Mouse (Mus musculus): ENCODE measurements at regions not wholly inside any gene's neighbourhood (a gene's known extent, or its start where the extent isn't known, plus 50 kb on each side); places are given as distances from the start of the nearest gene placed in this dataset.
A peak's percentile ranks its signal among the peaks of the same experiment; 100 is the strongest.

DNA sequence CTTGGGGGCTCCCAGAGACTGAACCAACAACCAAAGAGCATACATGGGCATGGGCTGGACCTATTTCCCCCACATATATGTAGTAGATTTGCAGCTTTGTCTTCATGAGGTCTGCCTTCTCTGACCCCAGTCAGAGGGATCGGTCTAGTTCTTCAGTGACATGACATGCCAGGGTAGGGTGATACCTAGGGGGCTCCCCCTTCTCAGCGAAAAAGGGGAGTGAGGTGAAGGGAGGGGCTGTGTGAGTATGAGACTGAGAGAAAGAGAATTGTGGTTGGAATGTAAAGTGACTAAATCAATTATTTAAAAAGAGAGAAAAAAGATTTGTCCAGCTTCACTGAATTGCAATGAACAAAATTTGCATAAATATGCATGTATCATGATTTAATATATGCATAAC is 530.0 kb upstream of the Fam98a start:
- H3K4me2 ChIP-seq (ENCODE audit: low read length): no peak overlapping the region
- no peaks in the 10 kb centered on the region for H3K36me3 ChIP-seq (ENCODE audit: control insufficient read depth, insufficient read depth, low read length)
- DNase-seq (ENCODE audit: low spot score) (no peak), ATAC-seq (replicated peaks; ENCODE audit: low FRiP score, low TSS enrichment, low read depth) (no peak)
- H3K9me3 ChIP-seq (ENCODE audit: control insufficient read depth, low read length): no peaks in the 10 kb centered on the region
- 99% methylated on average over 2 of the region's 2 CpGs for whole genome bisulfite sequencing
- no peak overlapping the region for H3K9ac ChIP-seq (ENCODE audit: low read length)
- no peaks in the 10 kb centered on the region for H3K27me3 ChIP-seq (replicated peaks; ENCODE audit: control insufficient read depth, insufficient read depth, low read length)
- no peak overlapping the region for H3K27ac ChIP-seq (ENCODE audit: low read depth)
- no peak overlapping the region for H3K4me3 ChIP-seq (ENCODE audit: low read depth, low read length)
- H3K4me1 ChIP-seq (replicated peaks; ENCODE audit: control insufficient read depth, insufficient read depth, low read length): no peaks in the 10 kb centered on the region

- Histone ChIP-seq H3K27ac (ENCODE audit: low read depth) (no peak overlapping the region), H3K9ac (ENCODE audit: low read length) (no peak overlapping the region), H3K27me3 (replicated peaks; ENCODE audit: control insufficient read depth, insufficient read depth, low read length) (no peaks in the 10 kb centered on the region), H3K4me1 (replicated peaks; ENCODE audit: control insufficient read depth, insufficient read depth, low read length) (no peaks in the 10 kb centered on the region), H3K9me3 (ENCODE audit: control insufficient read depth, low read length) (no peaks in the 10 kb centered on the region), H3K4me3 (ENCODE audit: low read depth, low read length) (no peak overlapping the region), H3K4me2 (ENCODE audit: low read length) (no peak overlapping the region), H3K36me3 (ENCODE audit: control insufficient read depth, insufficient read depth, low read length) (no peaks in the 10 kb centered on the region)
- no peak for DNase-seq (ENCODE audit: low spot score)
- ATAC-seq (replicated peaks; ENCODE audit: low FRiP score, low TSS enrichment, low read depth): no peak
- 91% methylated on average over 1 of the region's 1 CpGs for WGBS
Measured at GRCm38 (mm10) chr17:76046438-76046837, 494.7 kb upstream of the Fam98a start.

DNA sequence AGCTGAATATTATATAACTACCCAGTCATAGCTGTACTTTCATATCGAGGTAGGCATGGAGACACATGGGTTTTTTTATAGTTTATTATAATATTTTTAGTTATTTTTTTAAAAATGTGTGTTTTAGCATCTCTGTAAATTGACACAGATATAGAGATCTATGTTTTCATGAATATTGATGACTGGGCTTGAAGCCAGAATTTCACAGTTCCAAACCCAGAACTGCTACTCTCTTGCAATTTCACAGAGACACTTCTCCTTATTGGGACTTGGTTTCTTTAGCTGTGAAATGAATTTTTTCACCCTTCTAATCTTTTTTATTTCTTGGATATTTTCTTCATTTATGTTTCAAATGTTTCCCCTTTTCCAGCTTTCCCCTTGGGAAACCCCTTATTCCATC is 481.0 kb upstream of the Fam98a start:
- H3K4me2 ChIP-seq (ENCODE audit: low read length): no peak overlapping the region
- H3K4me3 ChIP-seq (ENCODE audit: low read depth, low read length): no peak overlapping the region
- H3K27me3 ChIP-seq (replicated peaks; ENCODE audit: control insufficient read depth, insufficient read depth, low read length): no peaks in the 10 kb centered on the region
- H3K9me3 ChIP-seq (ENCODE audit: control insufficient read depth, low read length): no peaks in the 10 kb centered on the region
- WGBS: 84% methylated on average over 1 of the region's 1 CpGs
- H3K4me1 ChIP-seq (replicated peaks; ENCODE audit: control insufficient read depth, insufficient read depth, low read length): no peaks in the 10 kb centered on the region
- no peak for ATAC-seq (replicated peaks; ENCODE audit: low FRiP score, low TSS enrichment, low read depth)
- no peaks in the 10 kb centered on the region for H3K36me3 ChIP-seq (ENCODE audit: control insufficient read depth, insufficient read depth, low read length)
- H3K9ac ChIP-seq (ENCODE audit: low read length): no peak overlapping the region
- no peak for DNase-seq (ENCODE audit: low spot score)
- H3K27ac ChIP-seq (ENCODE audit: low read depth): no peak overlapping the region

DNA sequence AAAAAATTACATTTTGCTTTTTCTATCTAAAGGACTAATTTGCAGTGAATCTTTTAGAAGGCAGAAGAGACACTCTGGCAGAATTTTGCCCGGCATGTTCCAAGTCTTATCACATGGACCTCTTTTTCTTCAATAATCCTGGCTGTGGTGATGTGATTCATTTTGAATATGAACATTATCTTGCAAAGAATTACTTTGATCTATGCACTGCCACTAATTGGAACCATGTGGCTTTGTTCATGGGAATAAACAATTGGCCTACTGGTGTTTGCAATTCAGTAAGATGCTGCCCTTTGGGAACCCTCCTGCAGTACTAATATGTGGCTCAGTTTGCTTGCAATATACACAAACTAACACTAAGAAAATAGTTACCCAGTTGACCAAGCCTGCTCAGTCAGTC is 456.3 kb upstream of the Fam98a start:
- no peak overlapping the region for H3K9ac ChIP-seq (ENCODE audit: low read length)
- H3K4me2 ChIP-seq (ENCODE audit: low read length): no peak overlapping the region
- H3K4me1 ChIP-seq (replicated peaks; ENCODE audit: control insufficient read depth, insufficient read depth, low read length): no peaks in the 10 kb centered on the region
- 82% methylated on average over 1 of the region's 1 CpGs for WGBS
- no peak overlapping the region for H3K4me3 ChIP-seq (ENCODE audit: low read depth, low read length)
- no peaks in the 10 kb centered on the region for H3K36me3 ChIP-seq (ENCODE audit: control insufficient read depth, insufficient read depth, low read length)
- ATAC-seq (replicated peaks; ENCODE audit: low FRiP score, low TSS enrichment, low read depth) (no peak), DNase-seq (ENCODE audit: low spot score) (no peak)
- no peaks in the 10 kb centered on the region for H3K27me3 ChIP-seq (replicated peaks; ENCODE audit: control insufficient read depth, insufficient read depth, low read length)
- H3K9me3 ChIP-seq (ENCODE audit: control insufficient read depth, low read length): no peaks in the 10 kb centered on the region
- H3K27ac ChIP-seq (ENCODE audit: low read depth): no peak overlapping the region

DNA sequence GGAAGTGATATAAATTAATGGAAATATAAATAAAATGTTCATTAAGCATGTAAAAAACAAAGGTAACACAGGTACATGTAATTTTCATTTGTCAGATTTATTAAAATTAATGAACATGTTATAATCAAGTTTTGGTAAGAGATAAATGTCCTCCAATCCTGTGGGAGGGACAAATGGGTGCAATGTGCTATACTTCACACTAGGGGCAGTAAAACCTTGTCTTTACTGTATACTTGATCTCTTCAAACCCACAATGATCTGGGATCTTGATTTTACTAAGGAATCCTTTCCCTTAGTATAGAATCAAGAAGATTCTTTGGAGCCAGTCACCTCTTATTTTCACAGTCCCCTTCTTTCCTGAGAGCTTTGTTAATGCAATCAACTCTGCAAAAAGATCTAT is 451.1 kb upstream of the Fam98a start:
- H3K4me2 ChIP-seq (ENCODE audit: low read length): no peak overlapping the region
- H3K4me1 ChIP-seq (replicated peaks; ENCODE audit: control insufficient read depth, insufficient read depth, low read length): no peaks in the 10 kb centered on the region
- H3K36me3 ChIP-seq (ENCODE audit: control insufficient read depth, insufficient read depth, low read length): no peaks in the 10 kb centered on the region
- no peaks in the 10 kb centered on the region for H3K9me3 ChIP-seq (ENCODE audit: control insufficient read depth, low read length)
- ATAC-seq (replicated peaks; ENCODE audit: low FRiP score, low TSS enrichment, low read depth) (no peak), DNase-seq (ENCODE audit: low spot score) (no peak)
- H3K4me3 ChIP-seq (ENCODE audit: low read depth, low read length): no peak overlapping the region
- no peak overlapping the region for H3K9ac ChIP-seq (ENCODE audit: low read length)
- no peak overlapping the region for H3K27ac ChIP-seq (ENCODE audit: low read depth)
- no peaks in the 10 kb centered on the region for H3K27me3 ChIP-seq (replicated peaks; ENCODE audit: control insufficient read depth, insufficient read depth, low read length)

- 73% methylated on average over 2 of the region's 2 CpGs for WGBS
- no peak overlapping the region for H3K4me2 ChIP-seq (ENCODE audit: low read length)
- DNase-seq (ENCODE audit: low spot score): no peak
Measured at GRCm38 (mm10) chr17:75961371-75961770, 409.6 kb upstream of the Fam98a start.

DNA sequence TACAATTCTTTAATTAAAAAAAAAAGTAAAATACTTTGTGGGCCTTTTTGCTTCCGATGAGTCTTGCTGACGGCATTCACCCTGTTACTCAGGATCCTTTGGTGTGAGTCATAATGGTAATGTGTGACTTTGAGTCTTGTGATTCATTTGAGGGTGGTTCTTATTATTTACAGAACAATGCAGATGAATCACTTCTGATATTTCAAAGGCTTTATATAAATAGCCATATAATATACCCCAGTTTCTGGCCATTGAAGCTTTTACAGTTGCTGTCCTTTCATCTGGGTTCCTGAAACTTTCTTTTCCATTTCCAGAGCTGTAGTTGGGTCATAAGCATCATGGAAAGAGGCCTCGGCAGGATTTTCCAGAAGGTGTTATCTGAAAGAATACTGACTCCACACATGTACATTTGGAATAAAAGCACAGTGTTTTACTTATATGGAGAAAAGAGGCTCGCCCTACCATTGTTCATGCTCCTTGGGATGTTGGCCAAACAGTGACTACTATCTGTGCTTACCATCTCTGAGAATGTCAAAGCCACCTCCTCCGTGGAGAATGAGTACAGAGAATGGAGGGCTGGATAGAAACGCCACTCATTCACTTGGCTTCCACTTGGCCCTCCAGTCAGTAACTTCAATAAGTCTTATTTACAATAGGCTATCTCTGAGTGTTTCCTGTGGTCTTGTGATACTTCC is 385.1 kb upstream of the Fam98a start:
- Histone ChIP-seq H3K9ac (ENCODE audit: low read length) (no peak overlapping the region), H3K4me1 (replicated peaks; ENCODE audit: control insufficient read depth, insufficient read depth, low read length) (no peaks in the 10 kb centered on the region), H3K27me3 (replicated peaks; ENCODE audit: control insufficient read depth, insufficient read depth, low read length) (no peaks in the 10 kb centered on the region), H3K27ac (ENCODE audit: low read depth) (no peak overlapping the region), H3K4me2 (ENCODE audit: low read length) (no peak overlapping the region), H3K36me3 (ENCODE audit: control insufficient read depth, insufficient read depth, low read length) (no peaks in the 10 kb centered on the region), H3K4me3 (ENCODE audit: low read depth, low read length) (no peak overlapping the region), H3K9me3 (ENCODE audit: control insufficient read depth, low read length) (no peaks in the 10 kb centered on the region)
- DNase-seq (ENCODE audit: low spot score) (no peak), ATAC-seq (replicated peaks; ENCODE audit: low FRiP score, low TSS enrichment, low read depth) (no peak)
- 83% methylated on average over 6 of the region's 6 CpGs for WGBS

More at GRCm38 (mm10) chr17:75961371-75961770, 409.6 kb upstream of the Fam98a start:
- H3K9ac ChIP-seq (ENCODE audit: low read length): no peak overlapping the region
- H3K36me3 ChIP-seq (ENCODE audit: control insufficient read depth, insufficient read depth, low read length): no peaks in the 10 kb centered on the region
- H3K27ac ChIP-seq (ENCODE audit: low read depth): no peak overlapping the region
- no peaks in the 10 kb centered on the region for H3K4me1 ChIP-seq (replicated peaks; ENCODE audit: control insufficient read depth, insufficient read depth, low read length)
- no peaks in the 10 kb centered on the region for H3K27me3 ChIP-seq (replicated peaks; ENCODE audit: control insufficient read depth, insufficient read depth, low read length)
- no peak for ATAC-seq (replicated peaks; ENCODE audit: low FRiP score, low TSS enrichment, low read depth)
- no peaks in the 10 kb centered on the region for H3K9me3 ChIP-seq (ENCODE audit: control insufficient read depth, low read length)
- H3K4me3 ChIP-seq (ENCODE audit: low read depth, low read length): no peak overlapping the region

GRCm38 (mm10) chr17:75931022-75931421 is 379.3 kb upstream of the Fam98a start:
- no peak overlapping the region for H3K4me2 ChIP-seq (ENCODE audit: low read length)
- H3K9me3 ChIP-seq (ENCODE audit: control insufficient read depth, low read length): no peaks in the 10 kb centered on the region
- H3K9ac ChIP-seq (ENCODE audit: low read length): no peak overlapping the region
- no peak overlapping the region for H3K4me3 ChIP-seq (ENCODE audit: low read depth, low read length)
- H3K27ac ChIP-seq (ENCODE audit: low read depth): no peak overlapping the region
- ATAC-seq (replicated peaks; ENCODE audit: low FRiP score, low TSS enrichment, low read depth): no peak
- peak; percentile 59 for DNase-seq (ENCODE audit: low spot score)
- WGBS: 67% methylated on average over 1 of the region's 1 CpGs
- H3K27me3 ChIP-seq (replicated peaks; ENCODE audit: control insufficient read depth, insufficient read depth, low read length): no peaks in the 10 kb centered on the region
- H3K36me3 ChIP-seq (ENCODE audit: control insufficient read depth, insufficient read depth, low read length): no peaks in the 10 kb centered on the region
- no peaks in the 10 kb centered on the region for H3K4me1 ChIP-seq (replicated peaks; ENCODE audit: control insufficient read depth, insufficient read depth, low read length)

DNA sequence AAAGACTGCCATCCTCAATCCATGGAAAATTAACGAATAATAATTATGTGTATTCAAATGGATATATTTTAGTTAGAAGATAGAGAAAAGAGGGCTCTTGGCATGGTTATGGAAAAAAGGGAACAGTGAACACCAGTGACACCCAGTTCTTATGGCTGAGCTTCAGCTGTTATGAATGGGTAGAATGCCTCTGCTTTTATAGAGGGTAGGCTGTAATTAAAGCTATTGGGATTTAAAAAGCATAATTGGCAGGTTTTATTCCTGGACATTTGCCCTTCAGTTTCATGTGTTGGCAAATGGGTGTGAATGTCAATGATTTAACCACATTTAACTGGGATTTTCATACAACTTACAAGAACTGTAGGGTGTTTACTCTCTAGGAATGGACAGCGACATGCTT is 368.5 kb upstream of the Fam98a start:
- H3K27me3 ChIP-seq (replicated peaks; ENCODE audit: control insufficient read depth, insufficient read depth, low read length): no peaks in the 10 kb centered on the region
- no peak overlapping the region for H3K4me3 ChIP-seq (ENCODE audit: low read depth, low read length)
- no peaks in the 10 kb centered on the region for H3K9me3 ChIP-seq (ENCODE audit: control insufficient read depth, low read length)
- H3K9ac ChIP-seq (ENCODE audit: low read length): no peak overlapping the region
- no peak overlapping the region for H3K4me2 ChIP-seq (ENCODE audit: low read length)
- H3K27ac ChIP-seq (ENCODE audit: low read depth): no peak overlapping the region
- H3K36me3 ChIP-seq (ENCODE audit: control insufficient read depth, insufficient read depth, low read length): no peaks in the 10 kb centered on the region
- H3K4me1 ChIP-seq (replicated peaks; ENCODE audit: control insufficient read depth, insufficient read depth, low read length): no peaks in the 10 kb centered on the region
- DNase-seq (ENCODE audit: low spot score): no peak
- 96% methylated on average over 2 of the region's 2 CpGs for WGBS
- no peak for ATAC-seq (replicated peaks; ENCODE audit: low FRiP score, low TSS enrichment, low read depth)

All from intestine, embryonic 14.5 days (tissue).